Mouse (Mus musculus) stomach, postnatal 0 days (tissue): Measurements from ENCODE around the gene Myof.

Experiments
- CTCF ChIP-seq: IDR thresholded peaks from 2 replicates; pipeline ENCODE4 v1.5.1; 2016; ENCODE audit warnings: antibody characterized with exemption, low read depth, mild to moderate bottlenecking, moderate library complexity
- EP300 ChIP-seq: optimal IDR thresholded peaks from 2 replicates; pipeline ENCODE3; 2016; ENCODE audit warnings: antibody characterized with exemption

GRCm38 (mm10) chr19:37991399-37992183 lies 51.8 kb downstream of the Myof start:
- no peak for TF ChIP-seq CTCF
- TF ChIP-seq EP300: no peak
